15 mouse cellular contexts compared by ENCODE assay signal in the genomic region with DNA sequence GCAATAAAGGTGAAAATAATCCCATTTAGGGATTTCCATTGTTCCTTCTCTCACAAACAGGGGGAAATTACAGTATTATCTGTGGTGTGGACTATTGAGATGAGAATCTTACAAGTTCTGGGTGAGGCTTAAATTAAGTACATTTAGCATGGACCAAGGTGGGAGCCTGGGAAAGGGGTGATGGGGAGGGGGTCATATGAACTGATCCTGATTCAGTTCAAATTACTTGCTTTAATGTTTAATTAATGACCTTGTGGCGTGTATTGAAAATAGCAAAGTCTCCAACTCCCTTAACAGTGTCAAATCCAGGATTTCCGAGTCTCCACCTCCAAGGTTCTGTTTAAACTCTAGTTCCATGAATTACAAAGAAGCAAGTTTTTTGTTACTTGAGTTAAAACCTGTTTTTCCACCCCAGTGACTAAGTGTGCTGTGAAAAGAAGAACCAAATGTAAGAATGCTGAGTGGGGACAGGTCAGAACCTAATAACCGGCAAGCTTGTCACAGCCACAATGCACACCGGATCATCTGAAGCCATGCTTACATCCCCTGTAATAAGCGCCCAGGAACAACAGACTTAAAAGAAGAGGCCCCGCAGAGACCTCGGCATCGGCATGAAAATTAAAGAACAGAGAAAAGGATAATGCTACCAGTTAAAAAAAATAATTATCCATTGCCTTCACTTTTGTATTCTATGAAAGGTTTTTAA.
DNase-seq lines count a peak whose midpoint lies in the region; ATAC-seq and TF ChIP-seq lines count a peak whose summit lies in the region.
"Had no signal": no experiment of that assay in that cellular context is flagged by ENCODE, and none has a peak within 500 bp of the region (broad histone marks: within the 10 kb centered on the region; RNA-seq: fewer than 3 reads in every experiment).

No protein-coding gene starts in this region.

- H3K4me3 ChIP-seq in hindbrain, postnatal 0 days (ENCODE audit: low read length), result no peak overlapping the region
- no peak overlapping the region for H3K4me3 ChIP-seq in hindbrain, embryonic 13.5 days
- H3K4me3 ChIP-seq in stomach, embryonic 16.5 days (replicated peaks; ENCODE audit: low read length), result no peak overlapping the region
- H3K4me3 ChIP-seq in stomach, postnatal 0 days (ENCODE audit: low read depth, low read length), result no peak overlapping the region
- H3K4me3 ChIP-seq in midbrain, embryonic 12.5 days, result no peak overlapping the region
- no peak overlapping the region for H3K4me3 ChIP-seq in intestine, postnatal 0 days (ENCODE audit: low read depth, low read length)
- H3K4me3 ChIP-seq: intestine, embryonic 15.5 days; lung, embryonic 15.5 days had no signal

- no peak for TF ChIP-seq CTCF in hindbrain, postnatal 0 days (IDR thresholded peaks at IDR 0.05; ENCODE audit: low read depth)
- no peak for TF ChIP-seq CTCF in stomach, postnatal 0 days (IDR thresholded peaks at IDR 0.05; ENCODE audit: low read depth)
- no peak for TF ChIP-seq CTCF in intestine, postnatal 0 days (IDR thresholded peaks at IDR 0.05; ENCODE audit: low read depth)

- ATAC-seq in hindbrain, postnatal 0 days, result no peak
- no peak for ATAC-seq in hindbrain, embryonic 13.5 days (ENCODE audit: low FRiP score)
- no peak for ATAC-seq in stomach, embryonic 16.5 days (ENCODE audit: insufficient read depth, low FRiP score)
- ATAC-seq in stomach, postnatal 0 days (ENCODE audit: low FRiP score, low TSS enrichment), result no peak
- peak; percentile 73 for ATAC-seq in midbrain, embryonic 12.5 days (ENCODE audit: low FRiP score, low read depth)
- no peak for ATAC-seq in intestine, postnatal 0 days
- ATAC-seq: CD4-positive, CD25-positive, alpha-beta regulatory T cell, adult 4 months; intestine, embryonic 15.5 days had no signal

- H3K36me3 ChIP-seq in hindbrain, postnatal 0 days (ENCODE audit: insufficient read depth, low read length), result no peaks in the 10 kb centered on the region
- H3K36me3 ChIP-seq in hindbrain, embryonic 13.5 days, result no peaks in the 10 kb centered on the region
- no peaks in the 10 kb centered on the region for H3K36me3 ChIP-seq in stomach, embryonic 16.5 days (ENCODE audit: control insufficient read depth, insufficient read depth, low read length)
- no peaks in the 10 kb centered on the region for H3K36me3 ChIP-seq in stomach, postnatal 0 days (ENCODE audit: control insufficient read depth, insufficient read depth, low read length)
- no peaks in the 10 kb centered on the region for H3K36me3 ChIP-seq in midbrain, embryonic 12.5 days
- no peaks in the 10 kb centered on the region for H3K36me3 ChIP-seq in intestine, postnatal 0 days (ENCODE audit: control insufficient read depth, insufficient read depth)
- H3K36me3 ChIP-seq: intestine, embryonic 15.5 days; lung, embryonic 15.5 days had no signal

- no peak overlapping the region for H3K4me2 ChIP-seq in hindbrain, postnatal 0 days (ENCODE audit: low read depth, low read length)
- H3K4me2 ChIP-seq in hindbrain, embryonic 13.5 days, result no peak overlapping the region
- no peak overlapping the region for H3K4me2 ChIP-seq in stomach, embryonic 16.5 days (ENCODE audit: low read depth, low read length)
- H3K4me2 ChIP-seq in stomach, postnatal 0 days (replicated peaks; ENCODE audit: low read depth), result no peak overlapping the region; the same call in 1 of the 2 replicates
- peak overlapping the region; percentile 26; the same call in 1 of the 2 replicates for H3K4me2 ChIP-seq in midbrain, embryonic 12.5 days (replicated peaks)
- H3K4me2 ChIP-seq in intestine, postnatal 0 days (replicated peaks; ENCODE audit: low read depth), result no peak overlapping the region
- H3K4me2 ChIP-seq: intestine, embryonic 15.5 days; lung, embryonic 15.5 days had no signal

- WGBS in hindbrain, postnatal 0 days, result 19% methylated on average over 8 of the region's 8 CpGs
- 8% methylated on average over 8 of the region's 8 CpGs for WGBS in hindbrain, embryonic 13.5 days
- WGBS in stomach, embryonic 16.5 days, result 47% methylated on average over 8 of the region's 8 CpGs
- WGBS in stomach, postnatal 0 days, result 46% methylated on average over 8 of the region's 8 CpGs
- WGBS in midbrain, embryonic 12.5 days, result 4% methylated on average over 8 of the region's 8 CpGs
- 62% methylated on average over 8 of the region's 8 CpGs for WGBS in intestine, postnatal 0 days

- peak; percentile 3 for DNase-seq in hindbrain, postnatal 0 days (ENCODE audit: low spot score)
- no peak for DNase-seq in stomach, postnatal 0 days (ENCODE audit: low spot score)
- DNase-seq in heart, postnatal 10 days, result no peak
- DNase-seq: cerebellum, adult 8-10 months; heart, adult 18-20 months; kidney, postnatal 4 days; right cerebral cortex, postnatal 14 days; thymus, adult 18-20 months had no signal

- H3K27me3 ChIP-seq in hindbrain, postnatal 0 days (ENCODE audit: insufficient read depth, low read length), result no peaks in the 10 kb centered on the region
- H3K27me3 ChIP-seq in hindbrain, embryonic 13.5 days, result 0 out of 2 replicates have a peak, but pooled peaks cover 5% of the 10 kb centered on the region
- H3K27me3 ChIP-seq in stomach, embryonic 16.5 days (ENCODE audit: control insufficient read depth, insufficient read depth, low read length), result no peaks in the 10 kb centered on the region
- H3K27me3 ChIP-seq in stomach, postnatal 0 days (ENCODE audit: control insufficient read depth, insufficient read depth, low read length), result no peaks in the 10 kb centered on the region
- H3K27me3 ChIP-seq in midbrain, embryonic 12.5 days, result peaks cover 51% of the 10 kb centered on the region
- no peaks in the 10 kb centered on the region for H3K27me3 ChIP-seq in intestine, postnatal 0 days (replicated peaks; ENCODE audit: control insufficient read depth, insufficient read depth, low read length)
- H3K27me3 ChIP-seq: intestine, embryonic 15.5 days; lung, embryonic 15.5 days had no signal

- H3K27ac ChIP-seq in hindbrain, postnatal 0 days, result no peak overlapping the region
- H3K27ac ChIP-seq in hindbrain, embryonic 13.5 days, result no peak overlapping the region
- peak overlapping the region; percentile 59; the same call in 1 of the 2 replicates for H3K27ac ChIP-seq in stomach, embryonic 16.5 days (ENCODE audit: low read length)
- no peak overlapping the region for H3K27ac ChIP-seq in stomach, postnatal 0 days (replicated peaks)
- no peak overlapping the region for H3K27ac ChIP-seq in midbrain, embryonic 12.5 days (replicated peaks)
- H3K27ac ChIP-seq in intestine, postnatal 0 days (ENCODE audit: low read depth, low read length), result no peak overlapping the region
- H3K27ac ChIP-seq: intestine, embryonic 15.5 days; lung, embryonic 15.5 days had no signal

- H3K9ac ChIP-seq in hindbrain, postnatal 0 days (replicated peaks; ENCODE audit: low read length), result no peak overlapping the region
- no peak overlapping the region for H3K9ac ChIP-seq in hindbrain, embryonic 13.5 days
- H3K9ac ChIP-seq in stomach, embryonic 16.5 days (ENCODE audit: low read length), result no peak overlapping the region
- no peak overlapping the region for H3K9ac ChIP-seq in stomach, postnatal 0 days (ENCODE audit: low read length)
- H3K9ac ChIP-seq in midbrain, embryonic 12.5 days (replicated peaks), result no peak overlapping the region
- no peak overlapping the region for H3K9ac ChIP-seq in intestine, postnatal 0 days (ENCODE audit: low read depth, low read length)
- H3K9ac ChIP-seq: intestine, embryonic 15.5 days; lung, embryonic 15.5 days had no signal

- no peak for TF ChIP-seq EP300 in stomach, postnatal 0 days (optimal IDR thresholded peaks at IDR 0.05)

- H3K9me3 ChIP-seq in hindbrain, postnatal 0 days (ENCODE audit: low read length), result no peaks in the 10 kb centered on the region
- no peaks in the 10 kb centered on the region for H3K9me3 ChIP-seq in hindbrain, embryonic 13.5 days
- H3K9me3 ChIP-seq in stomach, embryonic 16.5 days (replicated peaks; ENCODE audit: control insufficient read depth, low read length), result no peaks in the 10 kb centered on the region
- no peaks in the 10 kb centered on the region for H3K9me3 ChIP-seq in stomach, postnatal 0 days (ENCODE audit: control insufficient read depth, low read length)
- H3K9me3 ChIP-seq in midbrain, embryonic 12.5 days, result no peaks in the 10 kb centered on the region
- H3K9me3 ChIP-seq in intestine, postnatal 0 days (ENCODE audit: control insufficient read depth), result no peaks in the 10 kb centered on the region
- H3K9me3 ChIP-seq: intestine, embryonic 15.5 days; lung, embryonic 15.5 days had no signal

- no peaks in the 10 kb centered on the region for H3K4me1 ChIP-seq in hindbrain, postnatal 0 days (ENCODE audit: insufficient read depth, low read length)
- peaks cover 8% of the 10 kb centered on the region; the same call in 1 of the 2 replicates for H3K4me1 ChIP-seq in hindbrain, embryonic 13.5 days (replicated peaks)
- H3K4me1 ChIP-seq in stomach, embryonic 16.5 days (ENCODE audit: control insufficient read depth, insufficient read depth, low read length), result no peaks in the 10 kb centered on the region
- H3K4me1 ChIP-seq in stomach, postnatal 0 days (replicated peaks; ENCODE audit: control insufficient read depth, insufficient read depth), result no peaks in the 10 kb centered on the region
- H3K4me1 ChIP-seq in midbrain, embryonic 12.5 days, result peaks cover 13% of the 10 kb centered on the region
- H3K4me1 ChIP-seq in intestine, postnatal 0 days (replicated peaks; ENCODE audit: control insufficient read depth, insufficient read depth, low read length), result no peaks in the 10 kb centered on the region
- H3K4me1 ChIP-seq: intestine, embryonic 15.5 days had no signal

- intact Hi-C loops in heart, postnatal 10 days (cut with DNase I), result no loop called here
